Mouse (Mus musculus) C2C12 (cell line): ENCODE measurements around the gene Map3k4.

Source experiments
- CEBPB ChIP-seq: IDR thresholded peaks from one replicate; pipeline ENCODE4 v1.6.1; 2011; ENCODE audit warnings: low read depth, mild to moderate bottlenecking, control low read depth, moderate library complexity
- CTCF ChIP-seq: IDR thresholded peaks from one replicate; pipeline ENCODE4 v1.5.1; 2011; ENCODE audit not compliant: control insufficient read depth, insufficient read depth, insufficient read length
- MYOD1 ChIP-seq: IDR thresholded peaks from one replicate; pipeline ENCODE4 v1.6.1; 2011; ENCODE audit warnings: low read depth; ENCODE audit not compliant: control insufficient read depth, insufficient read length

DNA sequence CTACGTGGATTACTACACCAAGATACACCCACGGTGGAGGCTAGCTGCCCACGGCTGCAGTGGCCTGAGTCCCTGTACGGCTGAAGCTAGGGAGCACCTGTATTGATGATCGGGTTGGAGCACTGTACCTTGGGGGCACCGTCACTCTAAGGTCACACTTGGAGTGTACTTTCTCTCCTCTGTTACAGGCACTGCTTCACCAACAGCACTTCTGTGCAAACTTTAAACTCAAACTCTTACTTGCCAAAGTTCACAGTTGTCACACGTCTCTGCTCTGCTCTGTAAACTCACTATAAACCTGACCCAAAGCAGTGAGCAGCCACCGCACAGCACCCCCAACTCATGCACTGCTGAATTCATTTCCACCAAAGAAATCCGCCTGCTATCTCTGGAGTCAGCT, 9.1 kb downstream of the Map3k4 start:
- TF ChIP-seq CEBPB (no peak), CTCF (no peak), MYOD1 (no peak)
